Mouse (Mus musculus): ENCODE results near the gene Bach1.

- TF ChIP-seq CTCF (IDR thresholded peaks at IDR 0.05; ENCODE audit: low read depth) (no peak), EP300 (IDR thresholded peaks at IDR 0.05; ENCODE audit: low read depth) (no peak)
Measured at GRCm38 (mm10) chr16:87680912-87681634, 17.7 kb upstream of the Bach1 start.

Data from heart, postnatal 0 days (tissue).